Mouse (Mus musculus) C2C12 (cell line): ENCODE data around the gene Elk4. TPM values are rescaled to one million over a fixed set of nuclear protein-coding genes. Genes with fewer than 3 reads are reported as not detected.

Experiments used
- H3K27me3 ChIP-seq: one replicate; pipeline ENCODE4 v1.6.1; 2011; ENCODE audit not compliant: control insufficient read depth, insufficient read depth, insufficient read length
- H3K36me3 ChIP-seq: one replicate; pipeline ENCODE4 v1.6.1; 2011; ENCODE audit not compliant: control insufficient read depth, insufficient read depth
- H3K4me3 ChIP-seq: one replicate; pipeline ENCODE4 v1.5.1; 2011; ENCODE audit warnings: mild to moderate bottlenecking, control low read depth; ENCODE audit not compliant: poor library complexity, insufficient read depth, severe bottlenecking
- H3K79me2 ChIP-seq: one replicate; pipeline ENCODE4 v1.6.1; 2011; ENCODE audit not compliant: control insufficient read depth, insufficient read depth
- H3K79me3 ChIP-seq: one replicate; pipeline ENCODE4 v1.6.1; 2011; ENCODE audit warnings: low read depth, control low read depth
- H3ac ChIP-seq: one replicate; pipeline ENCODE3; 2011; ENCODE audit warnings: low read depth; ENCODE audit not compliant: control insufficient read depth, insufficient read length
- CEBPB ChIP-seq: IDR thresholded peaks from one replicate; pipeline ENCODE4 v1.6.1; 2011; ENCODE audit warnings: low read depth, mild to moderate bottlenecking, control low read depth, moderate library complexity
- CTCF ChIP-seq: IDR thresholded peaks from one replicate; pipeline ENCODE4 v1.5.1; 2011; ENCODE audit not compliant: control insufficient read depth, insufficient read depth, insufficient read length
- FOSL1 ChIP-seq: IDR thresholded peaks from one replicate; pipeline ENCODE4 v1.8.0; 2011; ENCODE audit warnings: mild to moderate bottlenecking, low read length; ENCODE audit not compliant: poor library complexity, insufficient read depth, severe bottlenecking
- MAX ChIP-seq: IDR thresholded peaks from one replicate; pipeline ENCODE4 v1.6.1; 2011; ENCODE audit warnings: mild to moderate bottlenecking, control low read depth
- MYOD1 ChIP-seq: IDR thresholded peaks from one replicate; pipeline ENCODE4 v1.6.1; 2011; ENCODE audit warnings: low read depth; ENCODE audit not compliant: control insufficient read depth, insufficient read length
- MYOG ChIP-seq: IDR thresholded peaks from one replicate; pipeline ENCODE4 v1.6.1; 2011; ENCODE audit not compliant: control insufficient read depth, insufficient read length; ENCODE audit errors: extremely low read depth
- USF1 ChIP-seq: IDR thresholded peaks from one replicate; pipeline ENCODE4 v1.6.1; 2011; ENCODE audit warnings: low read depth, mild to moderate bottlenecking, control low read depth, moderate library complexity
- polyA plus RNA-seq: library from polyadenylated mRNA; unstranded; fragments of >200 nt; fragmentation: generic; extraction: Trizol; gene quantifications from one replicate; pipeline ENCODE4 v1.2.1, GENCODE M21; 2012; ENCODE audit warnings: missing spikeins

Gene Elk4
- polyA plus RNA-seq, 1 experiment: 11.9 TPM

DNA sequence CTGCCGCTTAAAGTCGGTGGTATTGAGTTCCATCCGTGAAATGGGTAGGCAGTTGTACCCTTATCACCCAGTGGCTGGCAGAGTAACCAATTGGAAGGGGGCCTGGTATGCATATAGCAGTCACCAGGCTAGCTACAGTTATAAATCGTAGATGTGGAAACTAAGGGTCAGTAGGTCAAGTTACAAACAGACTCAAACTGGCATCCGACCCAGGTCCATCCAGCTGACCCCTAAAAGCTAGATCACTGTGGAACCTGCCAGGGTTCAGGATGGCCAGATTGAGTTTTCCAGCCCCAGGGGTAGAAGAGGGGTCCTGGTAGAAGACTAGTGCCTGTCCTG, 37.1 kb upstream of the Elk4 start:
- Histone ChIP-seq H3K79me2 (no peaks in the 10 kb centered on the region), H3K4me3 (no peak overlapping the region), H3K27me3 (peaks cover 49% of the 10 kb centered on the region), H3ac (no peak overlapping the region), H3K36me3 (no peaks in the 10 kb centered on the region), H3K79me3 (no peaks in the 10 kb centered on the region)
- TF ChIP-seq CEBPB: no peak
- no peak for TF ChIP-seq CTCF
- no peak for TF ChIP-seq MYOD1
- no peak for TF ChIP-seq USF1
- TF ChIP-seq MAX: no peak
- no peak for TF ChIP-seq FOSL1
- no peak for TF ChIP-seq MYOG

DNA sequence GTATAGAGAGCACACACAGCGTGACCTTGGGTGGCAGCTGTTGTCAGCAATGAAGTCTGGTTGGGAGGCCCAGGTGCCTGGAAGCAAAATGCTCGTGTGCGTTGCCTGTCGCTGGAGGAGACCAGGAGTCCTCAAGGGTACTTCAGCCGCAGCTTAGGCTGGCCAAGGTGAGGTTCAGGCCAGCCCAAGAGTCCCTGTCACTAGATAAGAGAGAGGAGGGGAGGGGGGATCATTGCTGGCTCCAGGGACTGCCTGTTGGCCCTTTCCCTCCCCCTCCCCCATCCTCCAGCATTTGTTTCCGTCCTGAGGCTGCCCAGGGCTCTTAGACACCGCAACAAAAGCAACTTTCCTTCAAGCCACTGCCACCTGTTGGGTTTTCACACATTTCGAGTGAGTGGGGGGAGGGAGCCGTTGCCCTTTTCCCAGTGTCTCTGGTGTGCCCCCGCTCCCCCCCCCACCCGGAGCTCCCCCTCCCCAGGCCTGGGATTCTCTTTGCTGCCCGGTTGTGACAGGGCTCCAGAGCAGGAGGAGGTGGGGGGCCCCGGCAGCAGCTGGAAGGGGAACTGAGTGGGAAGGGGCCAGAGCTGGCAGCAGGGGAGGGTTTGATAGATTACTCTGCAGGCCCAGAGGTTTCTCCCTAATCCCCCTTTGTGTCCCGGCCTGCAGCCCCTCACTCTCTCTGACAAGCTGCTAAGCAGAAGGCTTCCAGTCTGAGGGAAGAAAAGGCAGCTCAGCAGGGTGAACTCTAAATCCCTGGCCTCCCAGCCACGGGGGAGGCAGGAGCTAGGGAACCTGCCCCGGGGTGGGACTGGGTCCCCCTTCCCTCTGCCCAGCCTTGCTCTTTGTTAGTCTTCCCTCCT, 36.5 kb upstream of the Elk4 start:
- H3K79me3 ChIP-seq: no peaks in the 10 kb centered on the region
- H3K36me3 ChIP-seq: no peaks in the 10 kb centered on the region
- peaks cover 52% of the 10 kb centered on the region for H3K27me3 ChIP-seq
- H3K79me2 ChIP-seq: no peaks in the 10 kb centered on the region
- no peak overlapping the region for H3ac ChIP-seq
- TF ChIP-seq MYOG (no peak), USF1 (no peak), CEBPB (no peak), MAX (no peak), CTCF (no peak), FOSL1 (no peak), MYOD1 (no peak)
- H3K4me3 ChIP-seq: no peak overlapping the region

DNA sequence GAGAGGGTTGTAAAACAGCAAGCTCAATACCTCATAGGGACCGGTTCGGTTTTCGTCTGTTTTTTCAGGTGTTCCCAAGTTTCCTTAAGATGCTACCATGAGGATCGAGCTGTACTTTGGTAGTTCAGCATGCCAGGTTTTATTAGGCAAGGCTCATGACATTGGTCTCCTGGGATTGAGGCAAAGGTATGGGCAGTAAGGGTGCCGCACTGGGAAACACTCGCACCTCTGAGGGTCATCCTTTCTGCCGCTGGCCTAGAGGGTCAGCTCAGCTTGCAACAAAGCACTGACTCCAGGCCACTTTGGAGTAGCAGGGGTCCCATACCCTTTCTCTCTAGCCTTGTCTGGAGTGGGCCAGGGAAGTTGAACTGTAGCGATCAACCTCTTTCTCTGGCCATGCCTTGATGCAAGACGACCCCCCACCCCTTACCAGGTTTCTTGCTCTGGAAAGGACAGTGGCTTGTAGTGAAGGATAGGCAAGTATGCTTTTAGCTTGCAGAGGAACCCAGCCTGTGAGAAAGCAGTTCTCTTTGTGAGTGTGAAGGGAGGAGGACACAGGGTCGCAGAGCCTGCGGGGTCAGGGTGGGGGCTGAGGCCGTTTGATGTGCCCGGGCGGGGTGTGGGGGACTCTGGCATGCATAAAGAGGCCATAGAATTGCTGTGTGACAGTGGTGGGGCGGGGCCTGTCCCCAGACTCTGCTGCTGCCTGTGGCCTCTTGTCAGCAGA, 35.5 kb upstream of the Elk4 start:
- peaks cover 54% of the 10 kb centered on the region for H3K27me3 ChIP-seq
- no peaks in the 10 kb centered on the region for H3K36me3 ChIP-seq
- no peaks in the 10 kb centered on the region for H3K79me3 ChIP-seq
- H3ac ChIP-seq: no peak overlapping the region
- no peak overlapping the region for H3K4me3 ChIP-seq
- TF ChIP-seq USF1: no peak
- no peak for TF ChIP-seq CTCF
- no peak for TF ChIP-seq CEBPB
- no peak for TF ChIP-seq FOSL1
- no peak for TF ChIP-seq MYOG
- TF ChIP-seq MAX: no peak
- H3K79me2 ChIP-seq: no peaks in the 10 kb centered on the region

DNA sequence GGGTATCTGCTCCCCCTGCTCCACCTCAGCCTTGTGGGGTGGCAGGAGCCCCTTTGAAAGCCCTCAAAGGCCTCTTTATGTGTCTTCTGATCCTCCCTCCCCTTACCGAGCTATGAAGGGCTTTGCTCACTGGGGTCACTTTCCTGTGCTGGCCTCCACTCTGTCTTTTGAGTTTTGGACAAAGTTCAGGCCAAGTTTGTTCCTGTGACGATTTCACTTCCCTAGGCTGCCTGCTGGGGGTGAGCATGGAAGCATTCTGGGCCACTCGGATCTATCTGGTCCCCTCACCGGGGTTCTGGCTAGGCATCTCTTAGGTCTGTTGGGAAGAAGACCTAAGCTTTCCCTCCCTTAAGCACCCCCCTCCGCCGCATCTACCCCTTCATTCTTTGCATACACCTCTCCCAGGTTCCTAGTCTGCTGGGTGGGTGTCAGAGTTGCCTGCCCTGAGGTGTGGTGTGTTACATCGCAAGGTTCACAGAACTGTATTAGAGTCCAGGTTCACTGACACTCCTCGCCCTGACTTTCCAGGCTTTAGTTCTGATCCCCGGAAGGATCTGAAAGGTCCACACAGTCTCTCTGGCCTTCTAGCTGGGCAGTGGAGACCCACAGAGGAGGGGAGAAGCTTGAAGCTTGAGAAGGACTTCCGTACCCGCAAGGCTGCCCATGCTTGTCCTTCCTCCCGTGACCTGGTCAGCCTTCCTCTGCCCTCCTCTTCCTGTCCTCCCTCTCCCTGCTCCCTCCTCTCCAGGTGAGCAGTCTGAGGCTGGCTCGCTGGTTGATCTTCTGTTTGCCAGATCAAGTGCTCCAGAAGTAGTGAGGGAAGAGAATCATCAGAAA, 34.7 kb upstream of the Elk4 start:
- Histone ChIP-seq H3K36me3 (no peaks in the 10 kb centered on the region), H3K79me3 (no peaks in the 10 kb centered on the region), H3K27me3 (peaks cover 59% of the 10 kb centered on the region), H3K79me2 (no peaks in the 10 kb centered on the region), H3ac (no peak overlapping the region), H3K4me3 (no peak overlapping the region)
- TF ChIP-seq CEBPB (no peak), FOSL1 (no peak), MYOD1 (no peak)

DNA sequence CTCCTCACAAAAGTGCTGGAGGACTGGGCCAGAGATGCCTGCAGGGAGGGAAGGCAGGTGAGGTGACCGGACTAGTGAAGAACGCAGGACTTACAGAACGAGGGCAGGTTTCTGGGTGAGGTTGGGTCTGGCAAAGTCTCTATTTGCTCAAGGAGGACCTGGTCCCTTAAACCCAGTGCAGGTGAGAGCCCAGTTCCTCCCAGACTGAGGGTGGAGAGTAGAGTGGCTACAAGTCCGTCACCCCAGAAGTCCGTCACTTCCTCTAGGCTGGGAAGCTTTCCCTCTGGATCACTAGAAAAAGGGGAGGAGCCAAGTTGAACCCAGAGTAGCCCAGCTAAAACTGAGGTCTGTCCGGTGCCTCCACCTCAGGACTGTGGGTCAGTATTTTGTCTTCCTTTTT, 33.4 kb upstream of the Elk4 start:
- Histone ChIP-seq H3K36me3 (no peaks in the 10 kb centered on the region), H3ac (no peak overlapping the region), H3K79me3 (no peaks in the 10 kb centered on the region), H3K4me3 (no peak overlapping the region), H3K27me3 (peaks cover 51% of the 10 kb centered on the region), H3K79me2 (no peaks in the 10 kb centered on the region)
- no peak for TF ChIP-seq CEBPB
- no peak for TF ChIP-seq MYOD1
- no peak for TF ChIP-seq USF1
- TF ChIP-seq MYOG: no peak
- no peak for TF ChIP-seq CTCF
- no peak for TF ChIP-seq MAX
- no peak for TF ChIP-seq FOSL1

DNA sequence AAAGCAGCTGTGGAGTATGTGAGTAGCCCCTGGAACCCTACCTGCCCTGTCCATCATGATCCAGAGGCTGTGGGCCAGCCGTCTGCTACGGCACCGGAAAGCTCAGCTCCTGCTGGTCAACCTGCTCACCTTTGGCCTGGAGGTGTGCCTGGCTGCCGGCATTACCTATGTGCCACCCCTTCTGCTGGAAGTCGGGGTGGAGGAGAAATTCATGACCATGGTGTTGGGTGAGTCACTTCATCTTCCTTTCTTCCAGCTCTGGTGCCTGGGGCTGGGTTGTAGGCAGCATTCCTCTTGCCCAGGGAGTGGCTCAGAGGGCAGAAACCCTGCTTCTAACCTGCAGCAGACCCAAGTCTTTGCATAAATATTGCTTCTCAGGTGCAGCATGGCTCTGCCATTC, 30.5 kb upstream of the Elk4 start:
- Histone ChIP-seq H3K27me3 (peaks cover 39% of the 10 kb centered on the region), H3K36me3 (no peaks in the 10 kb centered on the region), H3K79me3 (no peaks in the 10 kb centered on the region), H3K4me3 (no peak overlapping the region), H3ac (no peak overlapping the region), H3K79me2 (no peaks in the 10 kb centered on the region)
- TF ChIP-seq MAX (no peak), MYOG (no peak), CTCF (no peak), FOSL1 (no peak), CEBPB (no peak), MYOD1 (no peak)
